Mouse (Mus musculus): ENCODE measurements at regions not wholly inside any gene's neighbourhood (a gene's known extent, or its start where the extent isn't known, plus 50 kb on each side); places are given as distances from the start of the nearest gene placed in this dataset.
A peak's percentile ranks its signal among the peaks of the same experiment; 100 is the strongest.

DNA sequence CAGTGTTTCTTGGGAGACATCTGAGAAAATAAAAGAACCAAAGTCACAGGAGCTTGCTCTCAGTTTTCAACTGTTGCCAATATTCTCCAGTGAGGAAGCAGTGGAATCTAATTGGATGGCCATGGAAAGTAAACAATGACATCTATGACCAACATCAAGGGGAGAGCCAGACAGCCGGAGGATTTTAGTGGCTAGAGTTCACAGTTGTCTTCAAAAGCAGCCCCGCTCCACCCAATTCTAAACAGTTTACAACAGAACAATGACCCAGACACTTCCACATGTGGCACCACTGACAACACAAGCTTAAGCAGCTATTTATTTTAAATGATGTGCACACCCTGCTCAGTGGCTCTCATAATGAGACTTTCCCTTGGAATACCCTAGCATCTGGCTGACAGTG lies 317.5 kb upstream of the Isx start:
- DNase-seq, result no peak

DNA sequence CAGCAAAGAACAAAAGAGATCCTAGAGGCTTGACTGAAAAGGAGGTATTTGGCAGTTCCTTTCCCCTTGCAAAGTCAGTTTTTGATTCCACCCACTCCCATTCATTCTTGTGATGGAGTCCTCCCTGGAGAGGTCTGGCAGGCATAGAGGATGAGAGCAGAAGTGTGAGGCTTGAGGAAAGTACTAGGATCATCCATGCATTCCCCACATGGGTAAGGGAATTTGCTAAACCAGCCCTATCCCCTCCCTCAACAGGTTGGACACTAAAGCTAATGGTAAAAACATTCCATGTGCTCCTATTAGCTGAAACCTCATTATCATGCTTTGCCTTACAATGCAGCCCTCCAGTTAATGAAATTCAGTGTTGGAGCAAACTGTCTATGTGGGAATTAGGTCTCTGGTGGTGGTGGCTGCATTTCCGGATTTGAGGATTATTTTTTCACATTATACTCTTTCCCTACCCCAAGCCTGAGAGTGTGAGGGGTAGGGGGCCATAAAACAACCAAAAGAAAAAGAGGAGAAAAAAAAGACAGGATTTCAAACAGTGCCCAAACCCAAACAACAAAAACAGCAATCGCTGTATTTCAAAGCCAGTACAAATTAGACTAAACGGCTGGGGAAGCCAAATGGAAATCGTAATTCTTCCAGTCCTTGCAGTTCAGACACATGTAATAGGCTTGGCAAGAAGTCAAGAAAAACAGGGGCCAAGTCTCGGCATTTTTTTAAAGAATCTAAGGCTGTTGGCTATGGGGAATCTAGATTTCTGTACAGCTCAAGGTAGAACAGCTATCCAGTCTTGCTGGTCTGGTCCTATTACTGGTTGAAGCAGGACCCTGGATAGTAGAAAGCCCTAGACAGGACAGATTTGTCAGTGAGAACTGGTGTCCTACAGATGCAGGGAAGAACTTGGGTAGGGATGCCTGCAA lies 315.2 kb upstream of the Isx start:
- peak; percentile 25 for DNase-seq

DNA sequence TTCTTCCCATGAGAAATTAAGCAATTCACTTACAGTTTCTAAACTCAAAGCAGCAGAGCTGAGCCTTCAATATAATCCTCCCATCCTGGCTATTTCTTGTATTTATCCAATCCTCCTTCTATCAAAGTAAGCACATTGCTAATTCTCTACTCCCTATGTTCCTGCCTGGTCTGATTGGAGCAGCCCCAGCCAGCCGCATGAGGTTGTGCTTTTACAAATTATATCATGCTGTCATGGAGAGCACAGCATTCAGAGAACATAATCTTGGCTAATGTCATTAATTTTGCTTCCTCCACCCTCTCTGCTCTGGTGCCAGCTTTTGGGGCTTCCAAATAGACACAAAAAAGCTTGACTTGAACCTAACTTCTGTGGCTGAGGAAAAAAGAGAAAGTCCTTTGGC lies 311.9 kb upstream of the Isx start:
- peak; percentile 3 for DNase-seq
